Mouse (Mus musculus) embryonic facial prominence, embryonic 13.5 days (tissue): ENCODE results near the gene Wsb2. TPM values are rescaled to one million over a fixed set of nuclear protein-coding genes. Genes with fewer than 3 reads are reported as not detected.

ENCODE experiments used
- ATAC-seq: fragments of 200-750 bp; cut with Nextera tagmentation; 2 replicates; pipeline ENCODE4 v1.8.0; 2017; ENCODE audit warnings: low read depth; ENCODE audit not compliant: insufficient number of reproducible peaks, insufficient read depth, low FRiP score, low TSS enrichment
- H3K27ac ChIP-seq: fragments of 300-500 bp; sonication (generic); 2 replicates; pipeline ENCODE4 v1.5.1; 2015; ENCODE audit warnings: moderate library complexity, mild to moderate bottlenecking, inconsistent platforms
- H3K27me3 ChIP-seq: fragments of 300-500 bp; sonication (generic); 2 replicates; pipeline ENCODE4 v1.6.1; 2015; ENCODE audit warnings: mild to moderate bottlenecking, inconsistent platforms
- H3K36me3 ChIP-seq: fragments of 300-500 bp; sonication (generic); 2 replicates; pipeline ENCODE4 v1.6.1; 2015; ENCODE audit warnings: mild to moderate bottlenecking, inconsistent platforms
- H3K4me1 ChIP-seq: fragments of 300-500 bp; sonication (generic); 2 replicates; pipeline ENCODE4 v1.6.1; 2015; ENCODE audit warnings: inconsistent platforms
- H3K4me2 ChIP-seq: fragments of 300-500 bp; sonication (generic); 2 replicates; pipeline ENCODE4 v1.6.1; 2015; ENCODE audit warnings: moderate library complexity, mild to moderate bottlenecking, inconsistent platforms
- H3K4me3 ChIP-seq: fragments of 300-500 bp; sonication (generic); 2 replicates; pipeline ENCODE4 v1.5.1; 2015; ENCODE audit warnings: mild to moderate bottlenecking, inconsistent platforms
- H3K9ac ChIP-seq: fragments of 300-500 bp; sonication (generic); 2 replicates; pipeline ENCODE4 v1.6.1; 2015; ENCODE audit warnings: mild to moderate bottlenecking, inconsistent platforms
- H3K9me3 ChIP-seq: fragments of 300-500 bp; sonication (generic); 2 replicates; pipeline ENCODE4 v1.6.1; 2016; ENCODE audit warnings: inconsistent platforms
- whole genome bisulfite sequencing: fragments of 180-500 bp; shearing (Covaris S2); methylation state at CpG from one replicate; pipeline ENCODE4 v1.1.7; 2015; ENCODE audit warnings: mixed read lengths; 5-methylcytosine and 5-hydroxymethylcytosine counted together
- polyA plus RNA-seq: library from polyadenylated mRNA; unstranded; fragments of >200 nt; fragmentation: Nextera tagmentation; extraction: Ambion mirVana; gene quantifications from 2 replicates; pipeline ENCODE4 v1.2.1, GENCODE M21; 2015

Gene Wsb2
- 46.1 and 51.7 TPM in 2 replicates for polyA plus RNA-seq

DNA sequence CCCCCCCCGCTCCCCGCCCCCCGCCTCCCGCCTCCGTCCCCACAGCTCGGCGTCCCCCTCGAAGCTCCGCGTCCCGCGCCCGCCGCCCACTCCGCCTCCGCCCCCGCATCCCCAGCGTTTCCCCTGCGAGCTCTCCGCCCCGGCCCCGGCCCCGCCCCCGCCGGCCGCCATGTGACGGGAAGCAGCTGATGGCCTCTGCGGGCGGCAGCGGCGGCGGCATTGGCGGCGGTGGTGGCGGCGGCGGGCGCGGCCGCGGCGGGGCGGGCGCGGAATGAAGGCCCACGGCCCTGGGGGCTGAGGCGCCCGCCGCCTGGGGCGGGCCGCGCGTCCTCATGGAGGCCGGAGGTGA lies at the start of gene Wsb2:
Wsb2 (plus strand) TSS at position 176 of the 349 bp plus-strand sequence.
- H3K27ac ChIP-seq = peak within 1 kb of the TSS; percentile 87
- no peaks in the 10 kb centered on the region for H3K36me3 ChIP-seq
- H3K4me2 ChIP-seq = peak within 1 kb of the TSS; percentile 93
- peaks cover 39% of the 10 kb centered on the region for H3K4me1 ChIP-seq
- no peaks in the 10 kb centered on the region for H3K9me3 ChIP-seq
- ATAC-seq = peak; percentile 59; the same call in 1 of the 2 replicates
- peak within 1 kb of the TSS; percentile 96 for H3K9ac ChIP-seq
- peak within 1 kb of the TSS; percentile 93 for H3K4me3 ChIP-seq
- WGBS = 0% methylated on average over 6 of the region's 54 CpGs
- H3K27me3 ChIP-seq = no peaks in the 10 kb centered on the region

GRCm38 (mm10) chr5:117307699-117308098 lies 49.4 kb upstream of the Wsb2 start:
- no peak overlapping the region for H3K4me3 ChIP-seq
- H3K9me3 ChIP-seq = no peaks in the 10 kb centered on the region
- no peaks in the 10 kb centered on the region for H3K27me3 ChIP-seq
- H3K27ac ChIP-seq = no peak overlapping the region
- H3K36me3 ChIP-seq = no peaks in the 10 kb centered on the region
- 42% methylated on average over 11 of the region's 11 CpGs for WGBS
- no peak overlapping the region for H3K4me2 ChIP-seq
- ATAC-seq = no peak
- no peak overlapping the region for H3K9ac ChIP-seq
- no peaks in the 10 kb centered on the region for H3K4me1 ChIP-seq

GRCm38 (mm10) chr5:117313420-117313819 lies 43.7 kb upstream of the Wsb2 start:
- 13% methylated on average over 14 of the region's 14 CpGs for WGBS
- Histone ChIP-seq H3K9ac (peak overlapping the region; percentile 36; the same call in 1 of the 2 replicates), H3K4me3 (peak overlapping the region; percentile 29), H3K27ac (no peak overlapping the region), H3K36me3 (no peaks in the 10 kb centered on the region), H3K4me1 (peaks cover 18% of the 10 kb centered on the region), H3K27me3 (peaks cover 22% of the 10 kb centered on the region), H3K4me2 (peak overlapping the region; percentile 54), H3K9me3 (no peaks in the 10 kb centered on the region)
- no peak for ATAC-seq

GRCm38 (mm10) chr5:117313909-117314308 lies 43.2 kb upstream of the Wsb2 start:
- WGBS = 30% methylated on average over 10 of the region's 10 CpGs
- Histone ChIP-seq H3K9me3 (no peaks in the 10 kb centered on the region), H3K27ac (peak overlapping the region; percentile 76), H3K4me1 (peaks cover 18% of the 10 kb centered on the region), H3K27me3 (peaks cover 22% of the 10 kb centered on the region), H3K36me3 (no peaks in the 10 kb centered on the region), H3K4me3 (peak overlapping the region; percentile 29), H3K4me2 (peak overlapping the region; percentile 54), H3K9ac (peak overlapping the region; percentile 36; the same call in 1 of the 2 replicates)
- ATAC-seq = no peak

DNA sequence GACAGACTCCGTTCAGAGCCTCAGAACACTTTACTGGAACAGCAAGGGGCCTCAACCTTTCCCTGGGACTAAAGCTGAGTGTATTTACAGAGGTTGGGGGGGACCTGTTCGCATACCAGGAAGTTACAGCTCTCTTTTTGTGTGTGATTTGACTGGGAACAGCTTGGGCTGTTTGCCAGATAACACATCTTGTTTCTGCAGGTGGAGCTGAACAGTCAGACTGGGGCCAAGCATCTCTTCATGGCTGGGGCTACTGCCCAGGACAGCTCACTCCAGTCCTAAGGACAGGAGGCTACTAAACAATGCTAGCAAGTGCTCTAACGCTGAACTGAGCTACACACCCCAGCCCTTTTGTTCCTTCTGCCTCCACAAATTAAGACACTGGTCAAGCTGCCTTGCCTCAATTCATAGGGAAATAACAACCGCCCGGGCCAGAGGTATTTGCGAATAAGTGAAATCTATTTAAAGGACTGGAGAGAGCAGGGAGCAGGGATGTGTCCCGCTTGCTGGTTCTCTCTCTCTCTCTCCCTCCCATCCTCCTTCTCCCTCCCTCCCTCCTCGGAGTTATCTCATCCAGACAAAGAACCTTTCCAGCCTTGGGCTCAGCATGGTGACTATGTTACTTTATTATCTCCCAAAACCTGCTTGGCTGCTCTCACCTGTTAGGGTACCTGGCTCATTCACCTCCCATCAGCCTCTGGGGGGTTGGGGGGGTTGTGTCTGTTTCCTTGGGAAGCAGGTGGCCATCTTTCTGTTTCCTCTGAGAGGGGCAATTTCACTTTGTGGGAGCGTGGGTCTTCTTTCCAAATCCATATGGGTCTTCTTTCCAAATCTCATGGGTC lies 42.3 kb upstream of the Wsb2 start:
- ATAC-seq = 0 out of 2 replicates have a peak, but pooled peaks have one; percentile 63
- Histone ChIP-seq H3K36me3 (no peaks in the 10 kb centered on the region), H3K27ac (peak overlapping the region; percentile 76), H3K27me3 (peaks cover 22% of the 10 kb centered on the region), H3K4me1 (peaks cover 18% of the 10 kb centered on the region), H3K4me3 (no peak overlapping the region), H3K9me3 (no peaks in the 10 kb centered on the region), H3K9ac (peak overlapping the region; percentile 36; the same call in 1 of the 2 replicates), H3K4me2 (peak overlapping the region; percentile 7)
- 20% methylated on average over 9 of the region's 9 CpGs for WGBS

DNA sequence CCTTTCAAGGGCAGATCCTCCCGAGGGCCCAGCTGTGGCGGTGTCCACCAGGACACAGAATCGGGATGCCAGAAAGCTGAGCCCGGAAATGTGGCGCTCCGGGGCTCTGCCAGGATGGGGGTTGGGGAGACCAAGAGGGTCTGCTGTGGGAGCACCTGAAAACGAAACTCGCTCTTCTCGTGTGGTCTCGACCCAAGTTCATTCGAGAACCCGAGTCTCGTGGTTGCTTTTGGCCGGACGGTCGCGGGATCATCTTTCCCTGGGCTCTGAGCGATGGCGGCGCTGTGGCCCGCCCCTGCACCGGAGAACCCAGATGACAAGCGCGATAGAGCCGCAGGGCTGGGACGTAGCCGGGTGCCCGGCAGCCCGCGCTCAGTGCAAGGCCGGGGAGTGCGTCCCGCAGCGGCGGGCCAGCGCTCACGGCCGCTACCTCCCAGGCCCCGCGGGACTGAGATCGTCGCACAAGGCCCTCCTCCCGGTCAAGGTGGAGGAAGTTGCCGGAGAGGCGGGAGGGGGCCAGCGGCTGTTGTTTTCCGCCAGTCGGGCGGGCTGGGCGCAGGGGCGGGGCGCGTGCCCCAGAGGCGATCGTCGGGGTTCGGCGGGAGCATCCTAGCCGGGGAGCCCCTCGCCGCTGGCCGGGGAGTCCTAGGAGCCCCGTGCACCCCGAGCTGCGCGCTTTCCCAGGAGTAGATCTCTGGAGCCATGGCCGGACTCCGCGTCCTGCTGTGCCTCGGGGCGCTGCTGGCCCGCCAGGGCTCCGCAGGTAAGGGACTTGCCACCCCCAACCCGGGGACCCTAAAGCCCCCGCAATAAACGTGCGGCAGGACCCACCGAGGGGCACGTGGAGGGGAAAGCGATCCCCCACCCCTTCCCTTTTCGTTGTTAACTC lies 38.1 kb upstream of the Wsb2 start, which contains the start of gene Vsig10:
Vsig10 (plus strand) TSS at position 343 of the 889 bp plus-strand sequence.
- Histone ChIP-seq H3K4me2 (peak within 1 kb of the TSS; percentile 98), H3K27ac (peak within 1 kb of the TSS; percentile 48), H3K4me3 (peak within 1 kb of the TSS; percentile 67), H3K36me3 (no peaks in the 10 kb centered on the region), H3K4me1 (peaks cover 16% of the 10 kb centered on the region), H3K27me3 (peaks cover 24% of the 10 kb centered on the region), H3K9ac (peak within 1 kb of the TSS; percentile 83), H3K9me3 (no peaks in the 10 kb centered on the region)
- 0 out of 2 replicates have a peak, but pooled peaks have one; percentile 57 for ATAC-seq
- under 1% methylated on average over 77 of the region's 81 CpGs for WGBS

- no peak overlapping the region for H3K4me2 ChIP-seq
- no peak for ATAC-seq
- WGBS = 85% methylated on average over 9 of the region's 9 CpGs
Measured at GRCm38 (mm10) chr5:117323751-117324150, 33.4 kb upstream of the Wsb2 start.

GRCm38 (mm10) chr5:117326408-117326807 lies 30.7 kb upstream of the Wsb2 start:
- WGBS = 83% methylated on average over 6 of the region's 6 CpGs
- Histone ChIP-seq H3K27me3 (no peaks in the 10 kb centered on the region), H3K4me1 (no peaks in the 10 kb centered on the region), H3K4me3 (no peak overlapping the region), H3K9ac (no peak overlapping the region), H3K36me3 (no peaks in the 10 kb centered on the region), H3K4me2 (no peak overlapping the region), H3K27ac (no peak overlapping the region), H3K9me3 (no peaks in the 10 kb centered on the region)
- ATAC-seq = no peak

More at GRCm38 (mm10) chr5:117323751-117324150, 33.4 kb upstream of the Wsb2 start:
- H3K4me3 ChIP-seq = no peak overlapping the region
- no peaks in the 10 kb centered on the region for H3K9me3 ChIP-seq
- no peak overlapping the region for H3K27ac ChIP-seq
- H3K27me3 ChIP-seq = peaks cover 6% of the 10 kb centered on the region; the same call in 1 of the 2 replicates
- H3K9ac ChIP-seq = no peak overlapping the region
- peaks cover 4% of the 10 kb centered on the region; the same call in 1 of the 2 replicates for H3K4me1 ChIP-seq
- H3K36me3 ChIP-seq = no peaks in the 10 kb centered on the region

GRCm38 (mm10) chr5:117330457-117330856 lies 26.6 kb upstream of the Wsb2 start:
- no peaks in the 10 kb centered on the region for H3K4me1 ChIP-seq
- peaks cover 7% of the 10 kb centered on the region for H3K36me3 ChIP-seq
- WGBS = 85% methylated on average over 7 of the region's 7 CpGs
- H3K27ac ChIP-seq = no peak overlapping the region
- no peak overlapping the region for H3K4me3 ChIP-seq
- H3K9ac ChIP-seq = no peak overlapping the region
- H3K27me3 ChIP-seq = no peaks in the 10 kb centered on the region
- H3K9me3 ChIP-seq = no peaks in the 10 kb centered on the region
- no peak overlapping the region for H3K4me2 ChIP-seq
- no peak for ATAC-seq

DNA sequence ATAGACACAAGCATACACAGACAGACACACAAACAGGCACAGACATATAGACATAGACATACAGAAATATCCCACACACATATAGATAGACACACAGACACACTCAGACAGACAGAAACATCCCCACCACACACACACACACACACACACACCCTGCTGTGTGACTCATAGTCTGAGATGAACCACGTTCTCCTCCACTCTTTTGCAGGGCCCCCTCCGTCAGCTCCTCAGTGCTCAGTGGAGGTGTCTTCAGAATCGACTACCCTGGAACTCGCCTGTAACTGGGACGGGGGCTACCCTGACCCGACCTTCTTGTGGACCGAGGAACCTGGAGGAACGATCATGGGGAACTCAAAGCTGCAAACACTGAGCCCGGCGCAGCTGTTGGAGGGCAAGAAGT lies 19.1 kb upstream of the Wsb2 start:
- ATAC-seq = no peak
- Histone ChIP-seq H3K27ac (no peak overlapping the region), H3K36me3 (peaks cover 18% of the 10 kb centered on the region), H3K4me2 (no peak overlapping the region), H3K9ac (no peak overlapping the region), H3K27me3 (no peaks in the 10 kb centered on the region), H3K9me3 (no peaks in the 10 kb centered on the region), H3K4me1 (no peaks in the 10 kb centered on the region), H3K4me3 (no peak overlapping the region)
- WGBS = 90% methylated on average over 10 of the region's 10 CpGs

- H3K36me3 ChIP-seq = peaks cover 18% of the 10 kb centered on the region
- no peaks in the 10 kb centered on the region for H3K27me3 ChIP-seq
- no peak overlapping the region for H3K27ac ChIP-seq
- no peak overlapping the region for H3K9ac ChIP-seq
- 80% methylated on average over 8 of the region's 8 CpGs for WGBS
- ATAC-seq = no peak
- no peak overlapping the region for H3K4me3 ChIP-seq
- no peak overlapping the region for H3K4me2 ChIP-seq
- no peaks in the 10 kb centered on the region for H3K4me1 ChIP-seq
- no peaks in the 10 kb centered on the region for H3K9me3 ChIP-seq
Measured at GRCm38 (mm10) chr5:117338503-117338902, 18.6 kb upstream of the Wsb2 start.
